Mouse (Mus musculus): ENCODE data around the gene Krcc1.

Krcc1 gene

GRCm38 (mm10) chr6:71332236-71332965 lies 60.9 kb downstream of the Krcc1 start:
- no peak for DNase-seq (ENCODE audit: inconsistent ontology term)

- no peak for DNase-seq (ENCODE audit: inconsistent ontology term)
Observed at GRCm38 (mm10) chr6:71333031-71333430, 61.6 kb downstream of the Krcc1 start.

- no peak for DNase-seq (ENCODE audit: inconsistent ontology term)
Observed at GRCm38 (mm10) chr6:71333578-71334273, 62.2 kb downstream of the Krcc1 start.

Measured in Muller cell, postnatal 12 days (primary cell).